Mouse (Mus musculus) naive thymus-derived CD4-positive, alpha-beta T cell, adult 2 months (primary cell): ENCODE results near the gene Svop.

Experiments used
- DNase-seq: peaks from one replicate; pipeline ENCODE4 v3.0.0-alpha.2; 2011; ENCODE audit warnings: low read depth

Gene Svop

DNA sequence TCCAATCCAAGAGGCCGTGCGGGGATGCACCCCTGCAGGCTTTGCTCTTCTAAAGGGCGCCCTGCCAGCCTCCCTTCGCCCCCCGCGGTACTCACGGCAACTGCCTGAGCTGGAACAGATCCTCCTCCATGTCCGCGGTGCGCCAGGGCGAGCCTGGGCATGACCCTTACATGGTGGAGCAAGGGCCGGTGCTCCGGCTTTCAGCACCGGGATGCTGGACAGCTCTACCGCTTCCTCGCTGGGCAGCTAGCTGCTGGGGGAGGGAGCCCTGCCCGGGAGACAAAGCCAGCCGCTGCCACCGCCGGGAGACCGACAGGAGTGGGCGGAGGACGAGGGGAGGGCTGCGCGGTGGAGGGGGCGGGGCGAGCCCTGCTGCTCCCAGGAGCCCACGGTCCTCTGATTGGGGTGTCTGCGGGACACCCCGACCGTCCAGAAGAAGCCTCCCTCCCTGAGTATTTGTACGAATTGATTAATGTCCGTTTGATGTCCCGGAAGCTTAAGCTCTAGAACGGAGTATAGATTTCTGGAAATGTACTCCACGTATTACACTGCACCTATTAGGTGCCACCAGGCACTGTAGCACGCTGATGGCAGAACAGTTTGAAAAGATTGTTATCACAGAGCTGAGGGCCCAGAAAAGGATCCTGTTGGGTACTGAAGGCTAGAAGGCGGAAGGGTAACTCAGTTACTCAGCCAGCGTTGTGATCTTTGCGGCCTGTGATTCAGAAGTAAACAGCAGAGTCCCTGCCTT, at the start of gene Svop:
Gene Svop (minus strand): TSS at position 514 of the 751 bp plus-strand sequence.
- peak; percentile 27 for DNase-seq

- no peak for DNase-seq
These were observed 47.8 kb upstream of the Svop start for GRCm38 (mm10) chr5:114139175-114139574.

DNA sequence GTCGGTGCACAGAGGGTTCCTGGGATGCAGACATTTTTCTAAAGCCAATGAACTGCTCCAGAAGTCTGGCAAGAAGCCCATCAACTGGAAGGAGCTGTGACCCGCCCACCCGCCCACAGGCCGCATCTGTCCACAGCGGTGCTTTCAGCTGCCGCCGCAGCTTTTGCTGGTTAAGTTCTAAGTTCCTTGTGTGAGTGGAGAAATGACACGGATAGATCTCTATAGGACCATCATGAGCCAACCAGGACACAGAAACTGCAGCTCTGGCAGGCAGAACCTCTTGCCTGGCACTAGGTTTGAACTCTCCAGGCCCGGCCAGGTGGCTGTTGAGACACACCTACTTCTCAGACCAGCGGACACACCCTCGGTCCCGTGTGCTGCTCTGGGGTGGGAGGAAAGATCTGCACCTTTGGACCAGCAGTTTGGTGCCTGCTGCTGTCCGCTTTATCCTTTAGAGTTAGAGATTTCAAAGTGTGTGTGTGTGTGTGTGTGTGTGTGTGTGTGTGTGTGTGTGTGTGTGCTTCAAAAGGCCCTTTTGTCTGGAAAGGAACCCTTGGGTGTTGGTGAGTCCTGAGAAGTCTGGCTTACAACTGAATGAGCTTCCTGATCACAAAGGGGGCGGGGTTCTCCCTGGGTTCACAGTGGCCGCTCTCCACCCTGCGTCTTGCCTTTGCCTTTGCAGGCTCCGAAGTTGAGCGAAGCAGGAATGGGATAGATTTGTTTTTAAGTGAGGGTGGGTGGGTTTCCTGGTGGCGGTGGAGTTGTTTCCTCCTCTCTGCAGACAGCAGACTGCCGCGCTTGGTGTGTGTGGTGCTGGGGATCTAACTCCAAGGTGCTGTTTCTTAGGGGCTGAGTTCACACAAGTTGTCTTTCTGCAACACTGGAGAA, 47.2 kb upstream of the Svop start:
- no peak for DNase-seq

DNA sequence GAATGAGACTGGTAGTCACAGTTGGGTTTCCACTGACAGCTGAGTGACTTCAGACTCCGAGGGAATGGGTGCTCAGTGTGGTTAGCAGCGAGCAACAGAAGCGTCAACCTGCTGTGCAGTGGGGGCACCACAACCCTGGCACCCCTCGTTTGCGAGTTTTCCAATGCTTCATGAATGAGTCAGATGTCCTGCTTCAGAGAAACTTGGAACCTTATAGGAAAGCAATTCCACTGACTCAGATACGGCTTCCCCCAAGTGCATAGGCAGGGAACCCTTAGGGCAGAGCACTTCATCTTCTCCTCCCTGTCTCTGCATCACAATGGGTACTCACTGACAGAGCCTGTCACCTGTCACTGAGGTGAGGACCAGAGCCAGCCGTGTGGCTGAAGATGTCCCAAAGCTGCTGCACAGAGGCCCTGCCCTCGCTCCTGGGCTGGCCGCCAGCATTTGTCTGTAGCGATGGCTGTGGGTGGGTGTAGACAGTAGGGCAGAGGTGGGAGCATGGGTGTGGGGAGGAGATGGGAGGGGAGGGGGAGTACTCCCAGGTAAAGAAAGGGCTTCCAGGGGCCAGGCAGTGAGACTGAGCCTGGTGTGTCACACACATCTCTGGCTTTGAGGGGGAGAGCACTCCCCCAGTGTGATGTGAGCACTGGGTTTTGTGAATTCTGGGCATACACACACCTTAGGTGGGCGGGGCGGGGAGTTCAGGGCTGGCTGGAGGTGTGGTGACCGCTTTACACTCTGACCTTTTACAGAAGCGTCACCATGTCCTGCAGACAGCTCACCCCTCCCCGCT, 46.3 kb upstream of the Svop start:
- DNase-seq: no peak

DNA sequence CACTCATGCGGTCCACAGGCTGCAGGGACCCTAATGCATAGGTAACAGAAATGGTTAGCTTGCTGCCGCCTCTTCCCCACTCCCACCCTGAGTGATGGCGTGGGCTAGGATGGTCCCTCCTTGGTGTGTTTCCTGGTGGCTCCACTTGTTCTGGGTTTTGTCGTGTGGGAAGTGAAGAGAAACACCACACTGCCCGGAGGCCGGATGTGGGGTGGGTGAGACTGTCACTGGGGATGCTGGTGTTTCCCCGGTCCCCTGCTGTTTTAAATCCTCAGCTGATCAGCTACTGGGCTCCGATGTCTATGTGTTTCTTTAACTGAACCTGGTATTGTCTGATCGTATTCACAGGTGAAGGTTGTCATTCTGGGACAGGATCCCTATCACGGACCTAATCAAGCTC, 44.1 kb upstream of the Svop start:
- peak; percentile 50 for DNase-seq

- DNase-seq: peak; percentile 30
These were observed 42.7 kb upstream of the Svop start for GRCm38 (mm10) chr5:114134091-114134534.

GRCm38 (mm10) chr5:114132841-114133240, 41.5 kb upstream of the Svop start:
- no peak for DNase-seq

- peak; percentile 91 for DNase-seq
These were observed 40.1 kb upstream of the Svop start for GRCm38 (mm10) chr5:114131521-114131840.

DNA sequence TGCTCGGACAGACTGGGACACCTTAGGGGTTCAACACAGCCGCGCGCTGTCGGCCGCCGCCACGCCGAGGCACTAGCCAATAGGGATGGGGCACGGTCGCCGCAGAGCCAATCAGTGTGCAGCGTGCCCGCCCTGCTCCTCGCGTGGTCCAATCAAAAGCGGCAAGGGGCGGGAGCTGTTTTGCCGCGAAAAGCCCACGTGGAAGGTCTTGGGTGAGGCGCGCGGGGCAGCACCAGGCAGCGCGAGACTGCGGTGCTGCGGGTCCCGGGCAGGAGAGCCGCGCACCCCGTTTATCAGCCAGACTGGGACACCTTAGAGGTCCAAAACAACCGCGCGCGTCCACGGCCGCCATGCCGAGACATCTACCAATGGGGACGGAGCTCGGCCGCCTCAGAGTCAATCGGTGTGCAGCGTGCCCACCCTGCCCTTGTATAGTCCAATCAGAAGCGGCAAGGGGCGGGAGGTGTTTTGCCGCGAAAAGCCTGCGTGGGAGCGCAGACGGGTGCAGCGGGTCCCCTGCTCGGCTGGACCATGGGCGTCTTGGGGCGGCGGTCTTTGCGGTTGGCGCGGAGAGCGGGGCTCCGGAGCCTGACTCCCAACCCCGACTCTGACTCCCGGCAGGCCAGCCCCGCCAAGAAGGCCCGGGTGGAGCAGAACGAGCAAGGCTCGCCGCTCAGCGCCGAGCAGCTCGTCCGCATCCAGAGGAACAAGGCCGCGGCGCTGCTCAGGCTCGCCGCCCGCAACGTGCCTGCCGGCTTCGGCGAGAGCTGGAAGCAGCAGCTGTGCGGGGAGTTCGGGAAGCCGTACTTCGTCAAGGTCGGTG, 39.5 kb upstream of the Svop start:
- DNase-seq: peak; percentile 97

DNA sequence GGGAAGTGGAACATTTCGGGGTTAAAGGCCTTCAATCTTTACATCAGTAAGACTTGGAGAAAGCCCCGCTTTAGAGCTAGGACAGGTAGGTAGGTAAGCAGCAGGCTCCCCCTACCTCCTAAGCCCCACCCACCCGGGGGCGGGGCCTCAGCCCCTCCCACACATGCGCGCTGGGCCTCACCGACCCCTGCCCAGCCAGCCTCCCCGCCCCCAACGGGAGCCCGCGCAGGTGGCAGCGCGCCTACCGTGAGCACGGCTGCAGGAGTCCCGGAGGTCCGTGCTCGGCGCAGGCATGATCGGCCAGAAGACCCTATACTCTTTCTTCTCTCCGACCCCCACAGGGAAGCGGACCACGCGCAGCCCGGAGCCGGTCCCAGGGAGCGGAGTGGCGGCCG, 38.8 kb upstream of the Svop start, which contains the start of gene Ung:
Gene Ung (plus strand): TSS at position 176 of the 395 bp plus-strand sequence.
- peak; percentile 90 for DNase-seq

DNA sequence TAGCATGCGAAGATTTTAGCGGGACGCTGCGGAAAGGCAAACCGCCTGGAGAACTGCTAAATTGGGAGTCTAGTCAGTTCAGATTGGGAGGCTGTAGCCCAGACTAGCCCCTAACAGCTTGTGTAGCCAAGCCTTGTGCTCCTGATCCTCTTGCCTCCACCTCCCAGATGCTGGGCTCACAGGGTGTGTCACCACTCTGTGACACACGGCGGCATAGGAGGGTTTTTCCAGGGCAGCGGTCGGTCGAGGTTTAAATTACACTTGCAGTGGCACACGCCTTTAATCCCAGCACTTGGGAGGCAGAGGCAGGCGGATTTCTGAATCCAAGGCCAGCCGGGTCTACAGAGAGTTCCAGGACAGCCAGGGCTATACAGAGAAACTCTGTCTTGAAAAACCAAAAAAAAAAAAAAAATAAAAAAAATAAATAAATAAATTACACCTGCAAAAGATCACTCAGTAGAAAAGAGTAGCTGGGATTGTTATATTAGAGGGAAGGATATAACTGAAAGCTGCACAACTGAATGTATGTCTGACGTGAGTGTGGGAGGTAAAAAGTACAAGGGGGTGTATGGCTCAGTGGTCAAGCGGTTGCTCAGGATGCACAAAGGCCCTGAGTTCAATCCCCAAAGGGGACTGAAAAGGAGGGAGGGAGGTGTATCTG, 38.3 kb upstream of the Svop start:
- no peak for DNase-seq

GRCm38 (mm10) chr5:114127374-114128349, 36.3 kb upstream of the Svop start, which contains the start of gene Alkbh2:
Alkbh2 (minus strand) TSS chr5:114128218.
- DNase-seq: peak; percentile 94

DNA sequence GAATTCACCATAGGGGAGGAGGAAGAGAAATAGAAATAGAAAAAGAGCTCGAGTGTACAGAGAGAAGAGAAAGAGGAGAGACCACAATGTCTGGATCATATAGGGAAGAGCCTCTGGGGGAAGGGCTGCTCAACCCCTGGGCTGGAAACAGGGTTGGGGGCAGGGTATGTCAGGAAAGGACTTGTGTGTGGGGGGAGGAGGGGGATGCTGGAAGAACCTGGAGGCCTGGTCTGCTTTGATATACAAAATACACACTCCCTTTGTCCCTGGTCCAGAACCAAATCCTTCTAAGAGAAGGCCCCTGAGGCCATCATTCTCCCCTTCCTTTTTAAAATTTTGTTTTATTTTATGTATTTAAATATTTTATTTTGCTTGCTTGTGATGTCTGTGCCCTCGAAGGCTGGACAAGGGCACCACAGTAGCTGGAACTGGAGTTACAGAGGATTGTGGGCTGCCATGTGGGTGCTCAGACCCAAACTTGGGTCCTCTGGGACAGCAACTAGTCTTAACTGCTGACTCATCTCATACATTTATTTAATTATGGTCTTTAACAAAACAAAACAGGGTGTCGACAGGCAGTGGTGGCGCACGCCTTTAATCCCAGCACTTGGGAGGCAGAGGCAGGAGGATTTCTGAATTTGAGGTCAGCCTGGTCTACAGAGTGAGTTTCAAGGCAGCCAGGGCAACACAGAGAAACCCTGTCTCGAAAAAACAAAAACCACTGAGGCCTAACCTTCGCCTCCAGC, 35.3 kb upstream of the Svop start:
- no peak for DNase-seq

DNA sequence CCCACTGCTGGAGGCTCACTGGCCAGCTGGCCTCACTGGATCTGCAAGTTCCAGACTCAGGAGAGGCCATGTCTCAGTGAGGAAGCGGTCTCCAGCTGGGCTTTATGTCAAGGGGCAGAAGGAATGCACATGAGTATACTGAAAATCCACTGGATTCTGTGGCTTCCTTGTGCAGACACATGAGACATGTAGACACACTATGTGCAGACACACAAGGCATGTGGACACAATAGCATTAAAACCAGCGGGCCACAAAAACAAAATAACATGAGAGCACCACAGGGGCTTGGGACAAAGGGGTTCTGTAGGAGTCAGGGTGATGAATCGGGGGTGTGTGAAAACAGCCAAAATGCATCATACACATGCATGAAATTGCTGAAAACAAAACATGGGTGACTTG, 34.6 kb upstream of the Svop start:
- no peak for DNase-seq

DNA sequence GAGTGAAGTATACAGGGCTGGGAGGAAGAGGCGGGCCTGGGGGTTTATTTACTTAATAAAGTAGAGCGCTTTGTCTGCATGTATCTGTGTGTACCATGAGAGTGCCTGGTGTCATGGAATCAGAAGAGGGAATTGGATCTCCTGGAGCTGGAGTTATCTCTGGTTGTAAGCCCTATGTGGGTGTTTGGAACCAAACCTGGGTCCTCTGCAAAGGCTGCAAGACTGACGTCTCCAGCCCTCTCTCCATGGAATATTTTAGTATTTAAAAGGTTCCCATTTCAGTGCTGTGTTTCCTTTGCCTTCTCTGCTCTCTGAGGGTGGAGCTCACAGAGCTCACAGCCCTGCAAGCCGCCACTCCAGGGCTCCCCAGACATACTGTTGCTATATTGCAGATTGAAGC, 28.4 kb upstream of the Svop start:
- no peak for DNase-seq

DNA sequence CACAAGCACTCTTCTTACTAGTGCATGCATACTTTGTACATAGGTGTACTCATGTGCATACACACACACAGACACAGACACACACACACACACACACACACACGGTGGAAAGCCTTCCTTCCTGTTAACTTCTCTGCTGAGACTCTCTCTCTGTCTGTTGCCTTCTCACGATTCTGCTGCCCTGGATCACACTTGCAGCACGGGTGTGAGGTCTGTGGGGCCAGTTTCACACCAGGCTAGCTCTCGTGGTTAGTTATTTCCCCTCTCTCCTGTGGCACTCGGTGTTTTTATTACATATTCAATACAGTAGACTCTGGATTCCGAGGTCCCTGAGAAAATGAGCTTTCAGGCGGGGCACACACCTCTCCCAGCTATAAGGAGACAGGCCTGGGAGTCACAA, 25.2 kb upstream of the Svop start:
- no peak for DNase-seq

- no peak for DNase-seq
These were observed 23.7 kb upstream of the Svop start for GRCm38 (mm10) chr5:114115030-114115429.

DNA sequence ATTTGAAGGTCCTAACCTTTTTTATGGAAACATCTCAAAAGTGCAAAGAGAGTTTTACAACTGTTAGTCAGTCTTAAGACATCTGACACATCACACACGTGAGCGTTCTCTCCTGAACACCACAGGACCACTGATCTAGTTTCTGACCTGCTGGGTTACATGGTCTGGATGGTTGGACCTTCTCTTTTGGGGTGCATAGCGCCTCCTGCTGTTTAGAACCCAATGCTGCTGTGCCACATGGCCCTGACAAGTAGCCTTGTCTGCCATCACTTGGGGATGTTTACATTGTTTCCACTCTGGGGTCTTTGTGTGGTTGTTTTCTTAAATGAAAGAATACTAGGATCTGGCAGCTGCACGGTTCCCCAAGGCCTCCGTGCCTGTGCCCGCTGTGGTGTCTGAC, 22.0 kb upstream of the Svop start:
- no peak for DNase-seq

DNA sequence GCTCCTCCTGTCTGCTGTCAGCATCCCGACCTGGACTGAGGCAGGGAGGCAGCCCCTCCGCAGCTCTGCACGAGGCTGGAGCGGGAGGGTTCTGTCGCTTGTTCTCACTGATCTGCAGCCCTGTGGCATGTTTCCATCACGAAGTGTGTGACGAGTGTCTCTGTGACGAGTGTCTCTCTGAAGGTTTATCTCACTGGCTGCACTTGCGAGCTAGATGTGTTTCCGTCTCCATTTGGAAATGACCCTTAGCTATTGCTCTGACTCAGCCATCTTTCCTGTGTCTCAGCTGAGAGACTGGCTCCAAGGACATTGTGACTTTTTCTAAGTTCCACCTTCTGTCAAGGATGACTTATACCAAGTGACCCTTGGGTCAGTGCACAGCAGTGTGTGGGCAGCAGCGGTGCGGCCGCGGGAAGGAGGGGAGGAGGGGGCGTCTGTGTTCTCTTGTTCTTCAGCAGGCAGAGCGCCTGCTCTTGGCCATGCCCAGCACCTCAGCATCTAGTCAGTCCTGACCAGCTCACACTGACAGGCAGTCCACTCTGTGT, 15.1 kb upstream of the Svop start:
- DNase-seq: no peak
